Mouse (Mus musculus) neural tube, embryonic 11.5 days (tissue): ENCODE results near the gene Frat2. TPM values are rescaled to one million over a fixed set of nuclear protein-coding genes. Genes with fewer than 3 reads are reported as not detected.

Experiments
- ATAC-seq: fragments of 200-750 bp; cut with Nextera tagmentation; 2 replicates; pipeline ENCODE4 v1.8.0; 2017; ENCODE audit warnings: moderate number of reproducible peaks, mild to moderate bottlenecking, moderate TSS enrichment, moderate library complexity; ENCODE audit not compliant: insufficient read depth, low FRiP score, low TSS enrichment
- DNase-seq: peaks from one replicate; pipeline ENCODE4 v3.0.0-alpha.2; 2015; ENCODE audit warnings: low spot score
- H3K27ac ChIP-seq: fragments of 300-500 bp; sonication (generic); 2 replicates; pipeline ENCODE4 v1.5.1; 2014; ENCODE audit warnings: low read depth, mild to moderate bottlenecking, low read length
- H3K27me3 ChIP-seq: fragments of 300-500 bp; sonication (generic); 2 replicates; pipeline ENCODE4 v1.6.1; 2014; ENCODE audit warnings: mild to moderate bottlenecking, low read length, mixed read lengths; ENCODE audit not compliant: control insufficient read depth, insufficient read depth
- H3K36me3 ChIP-seq: fragments of 300-500 bp; sonication (generic); 2 replicates; pipeline ENCODE4 v1.6.1; 2014; ENCODE audit warnings: mild to moderate bottlenecking, low read length, moderate library complexity, mixed read lengths; ENCODE audit not compliant: control insufficient read depth, insufficient read depth
- H3K4me1 ChIP-seq: fragments of 300-500 bp; sonication (generic); 2 replicates; pipeline ENCODE4 v1.6.1; 2014; ENCODE audit warnings: low read length, mixed read lengths; ENCODE audit not compliant: control insufficient read depth, insufficient read depth
- H3K4me2 ChIP-seq: fragments of 300-500 bp; sonication (generic); 2 replicates; pipeline ENCODE4 v1.6.1; 2014; ENCODE audit warnings: low read depth, mild to moderate bottlenecking, moderate library complexity
- H3K4me3 ChIP-seq: fragments of 300-500 bp; sonication (generic); 2 replicates; pipeline ENCODE4 v1.5.1; 2014; ENCODE audit warnings: low read depth, low read length
- H3K9ac ChIP-seq: fragments of 300-500 bp; sonication (generic); 2 replicates; pipeline ENCODE4 v1.6.1; 2014; ENCODE audit warnings: mild to moderate bottlenecking, low read length
- H3K9me3 ChIP-seq: fragments of 300-500 bp; sonication (generic); 2 replicates; pipeline ENCODE4 v1.6.1; 2016; ENCODE audit warnings: low read length; ENCODE audit not compliant: control insufficient read depth
- WGBS: fragments of 180-500 bp; shearing (Covaris S2); extraction: QIAGEN DNeasy Blood & Tissue Kit; methylation state at CpG from one replicate; pipeline ENCODE4 v1.1.7; 2014; 5-methylcytosine and 5-hydroxymethylcytosine counted together
- polyA plus RNA-seq: library from polyadenylated mRNA; unstranded; fragments of >200 nt; fragmentation: Nextera tagmentation; extraction: Ambion mirVana; gene quantifications from 2 replicates; pipeline ENCODE4 v1.2.1, GENCODE M21; 2014

The Frat2 gene
- polyA plus RNA-seq, 1 experiment from 2014 or later, result 8.7 TPM

GRCm38 (mm10) chr19:41831718-41832391, 16.1 kb downstream of the Frat2 start:
- no peak overlapping the region for H3K27ac ChIP-seq
- peak overlapping the region; percentile 97 for H3K4me2 ChIP-seq
- H3K36me3 ChIP-seq, result no peaks in the 10 kb centered on the region
- H3K4me1 ChIP-seq, result peaks cover 13% of the 10 kb centered on the region; the same call in 1 of the 2 replicates
- H3K9ac ChIP-seq, result peak overlapping the region; percentile 43
- WGBS, result 4% methylated on average over 14 of the region's 14 CpGs
- H3K4me3 ChIP-seq, result peak overlapping the region; percentile 71
- H3K9me3 ChIP-seq, result no peaks in the 10 kb centered on the region
- DNase-seq (peak; percentile 45), ATAC-seq (no peak)
- H3K27me3 ChIP-seq, result peaks cover 8% of the 10 kb centered on the region; the same call in 1 of the 2 replicates

GRCm38 (mm10) chr19:41831101-41831570, 16.8 kb downstream of the Frat2 start:
- Histone ChIP-seq H3K4me1 (peaks cover 13% of the 10 kb centered on the region; the same call in 1 of the 2 replicates), H3K9me3 (no peaks in the 10 kb centered on the region), H3K9ac (peak overlapping the region; percentile 74), H3K27me3 (peaks cover 8% of the 10 kb centered on the region; the same call in 1 of the 2 replicates), H3K36me3 (no peaks in the 10 kb centered on the region), H3K27ac (no peak overlapping the region), H3K4me3 (peak overlapping the region; percentile 71), H3K4me2 (peak overlapping the region; percentile 97)
- WGBS, result 1% methylated on average over 18 of the region's 19 CpGs
- ATAC-seq, result no peak
- DNase-seq, result peak; percentile 36

- Histone ChIP-seq H3K9ac (peak overlapping the region; percentile 74), H3K27ac (peak overlapping the region; percentile 76), H3K4me3 (peak overlapping the region; percentile 71), H3K4me2 (peak overlapping the region; percentile 97), H3K9me3 (no peaks in the 10 kb centered on the region), H3K4me1 (peaks cover 10% of the 10 kb centered on the region; the same call in 1 of the 2 replicates), H3K27me3 (peaks cover 8% of the 10 kb centered on the region; the same call in 1 of the 2 replicates), H3K36me3 (no peaks in the 10 kb centered on the region)
- under 1% methylated on average over 102 of the region's 112 CpGs for WGBS
- ATAC-seq (peak; percentile 69), DNase-seq (peak; percentile 66)
Observed at GRCm38 (mm10) chr19:41830106-41831031, 17.6 kb downstream of the Frat2 start.

GRCm38 (mm10) chr19:41829381-41830105, 18.4 kb downstream of the Frat2 start, which contains the start of gene Frat1:
Frat1 (plus strand) TSS chr19:41829970.
- Histone ChIP-seq H3K9me3 (no peaks in the 10 kb centered on the region), H3K4me1 (peaks cover 10% of the 10 kb centered on the region; the same call in 1 of the 2 replicates), H3K9ac (peak within 1 kb of the TSS; percentile 74), H3K4me3 (peak within 1 kb of the TSS; percentile 71), H3K27ac (peak within 1 kb of the TSS; percentile 76), H3K27me3 (peaks cover 8% of the 10 kb centered on the region; the same call in 1 of the 2 replicates), H3K4me2 (peak within 1 kb of the TSS; percentile 97), H3K36me3 (no peaks in the 10 kb centered on the region)
- DNase-seq (peak; percentile 93), ATAC-seq (peak; percentile 97)
- WGBS, result under 1% methylated on average over 33 of the region's 39 CpGs

GRCm38 (mm10) chr19:41828941-41829340, 19.0 kb downstream of the Frat2 start:
- H3K36me3 ChIP-seq, result no peaks in the 10 kb centered on the region
- peaks cover 8% of the 10 kb centered on the region; the same call in 1 of the 2 replicates for H3K27me3 ChIP-seq
- H3K27ac ChIP-seq, result 0 out of 2 replicates have a peak overlapping the region, but pooled peaks have one; percentile 53
- H3K9ac ChIP-seq, result peak overlapping the region; percentile 48
- peak overlapping the region; percentile 71; the same call in 1 of the 2 replicates for H3K4me3 ChIP-seq
- DNase-seq, result no peak
- 74% methylated on average over 3 of the region's 3 CpGs for WGBS
- no peak for ATAC-seq
- no peaks in the 10 kb centered on the region for H3K9me3 ChIP-seq
- peak overlapping the region; percentile 97 for H3K4me2 ChIP-seq
- H3K4me1 ChIP-seq, result peaks cover 10% of the 10 kb centered on the region; the same call in 1 of the 2 replicates

GRCm38 (mm10) chr19:41826529-41826928, 21.4 kb downstream of the Frat2 start:
- Histone ChIP-seq H3K4me3 (no peak overlapping the region), H3K9me3 (no peaks in the 10 kb centered on the region), H3K27me3 (peaks cover 7% of the 10 kb centered on the region; the same call in 1 of the 2 replicates), H3K4me2 (no peak overlapping the region), H3K36me3 (no peaks in the 10 kb centered on the region), H3K9ac (no peak overlapping the region), H3K4me1 (peaks cover 6% of the 10 kb centered on the region; the same call in 1 of the 2 replicates), H3K27ac (no peak overlapping the region)
- ATAC-seq, result no peak
- 85% methylated on average over 3 of the region's 3 CpGs for WGBS
- no peak for DNase-seq

- WGBS, result 83% methylated on average over 5 of the region's 5 CpGs
- no peak for DNase-seq
Observed at GRCm38 (mm10) chr19:41824950-41825349, 23.0 kb downstream of the Frat2 start.

GRCm38 (mm10) chr19:41822589-41822988, 25.3 kb downstream of the Frat2 start:
- H3K27me3 ChIP-seq, result no peaks in the 10 kb centered on the region
- ATAC-seq, result no peak
- H3K4me1 ChIP-seq, result no peaks in the 10 kb centered on the region
- H3K27ac ChIP-seq, result no peak overlapping the region
- no peaks in the 10 kb centered on the region for H3K9me3 ChIP-seq
- H3K4me3 ChIP-seq, result no peak overlapping the region
- no peak overlapping the region for H3K9ac ChIP-seq
- H3K36me3 ChIP-seq, result no peaks in the 10 kb centered on the region
- WGBS, result 82% methylated on average over 1 of the region's 1 CpGs
- no peak overlapping the region for H3K4me2 ChIP-seq
- no peak for DNase-seq

More at GRCm38 (mm10) chr19:41824950-41825349, 23.0 kb downstream of the Frat2 start:
- Histone ChIP-seq H3K4me1 (no peaks in the 10 kb centered on the region), H3K9me3 (no peaks in the 10 kb centered on the region), H3K36me3 (no peaks in the 10 kb centered on the region), H3K4me3 (no peak overlapping the region), H3K27me3 (no peaks in the 10 kb centered on the region), H3K9ac (no peak overlapping the region), H3K4me2 (no peak overlapping the region), H3K27ac (no peak overlapping the region)
- no peak for ATAC-seq
